Mouse (Mus musculus) MEL (cell line): ENCODE results near the gene Ccdc88b. TPM values are rescaled to one million over a fixed set of nuclear protein-coding genes. Genes with fewer than 3 reads are reported as not detected.

Experiments
- DNase-seq: peaks from one replicate; pipeline ENCODE4 v3.0.0; 2011; ENCODE audit warnings: low read depth, low spot score
- H3K27ac ChIP-seq: 2 replicates; pipeline ENCODE4 v1.5.1; 2012; ENCODE audit warnings: low read depth, mild to moderate bottlenecking, control low read depth, low read length, moderate library complexity; ENCODE audit not compliant: control insufficient read depth
- H3K27me3 ChIP-seq, 2 experiments: fragments of 150-350 bp in 1 of 2; sonication (generic) in 1 of 2; 2 replicates each; pipeline ENCODE4 v1.6.1; 2012; ENCODE audit warnings: low read length in 2 of 2, mild to moderate bottlenecking in 2 of 2, improper control_type of control experiment in 1 of 2, moderate library complexity in 1 of 2; ENCODE audit not compliant: insufficient read depth in 2 of 2, control insufficient read depth in 1 of 2
- H3K36me3 ChIP-seq, 2 experiments: 2 replicates each; pipeline ENCODE4 v1.6.1; 2012 to 2014; ENCODE audit warnings: low read length in 2 of 2, improper control_type of control experiment in 1 of 2, inconsistent platforms in 1 of 2, mild to moderate bottlenecking in 1 of 2; ENCODE audit not compliant: insufficient read depth in 2 of 2, control insufficient read depth in 1 of 2
- H3K4me1 ChIP-seq, 2 experiments: fragments of 150-350 bp in 1 of 2; sonication (generic) in 1 of 2; 2 replicates each; pipeline ENCODE4 v1.6.1; 2012; ENCODE audit warnings: low read length in 2 of 2, improper control_type of control experiment in 1 of 2, mild to moderate bottlenecking in 1 of 2; ENCODE audit not compliant: insufficient read depth in 2 of 2, control insufficient read depth in 1 of 2
- H3K4me3 ChIP-seq, 2 experiments: fragments of 150-350 bp in 1 of 2; sonication (generic) in 1 of 2; 2 replicates each; pipeline ENCODE4 v1.5.1; 2012; ENCODE audit warnings: low read depth in 2 of 2, low read length in 2 of 2, mild to moderate bottlenecking in 2 of 2, moderate library complexity in 2 of 2, control low read depth in 1 of 2, improper control_type of control experiment in 1 of 2; ENCODE audit not compliant: control insufficient read depth in 1 of 2, insufficient read depth in 1 of 2
- H3K79me2 ChIP-seq: 2 replicates; pipeline ENCODE4 v1.6.1; 2012; ENCODE audit warnings: mild to moderate bottlenecking, low read length, moderate library complexity; ENCODE audit not compliant: control insufficient read depth, poor library complexity, insufficient read depth
- H3K9ac ChIP-seq: 2 replicates; pipeline ENCODE4 v1.6.1; 2012; ENCODE audit warnings: low read depth, mild to moderate bottlenecking, control low read depth, low read length, moderate library complexity; ENCODE audit not compliant: control insufficient read depth, poor library complexity, severe bottlenecking
- H3K9me3 ChIP-seq: fragments of 150-350 bp; sonication (generic); replicated peaks from 2 replicates; pipeline ENCODE4 v1.6.1; 2012; ENCODE audit warnings: mild to moderate bottlenecking, low read length, improper control_type of control experiment, moderate library complexity; ENCODE audit not compliant: insufficient read depth
- BHLHE40 ChIP-seq: IDR thresholded peaks from 2 replicates; pipeline ENCODE4 v1.6.1; 2012; ENCODE audit warnings: low read depth, mild to moderate bottlenecking, inconsistent platforms, low read length, improper control_type of control experiment, borderline replicate concordance
- CHD2 ChIP-seq: IDR thresholded peaks from 2 replicates; pipeline ENCODE4 v1.6.1; 2011; ENCODE audit warnings: low read length, improper control_type of control experiment
- CTCF ChIP-seq, 3 experiments: IDR thresholded peaks in 2 of 3; conservative IDR thresholded peaks in 1 of 3; 2 replicates each; pipeline ENCODE4 v1.5.1; 2011 to 2012; ENCODE audit warnings: low read length in 3 of 3, low read depth in 2 of 3, mild to moderate bottlenecking in 2 of 3, improper control_type of control experiment in 1 of 3, inconsistent platforms in 1 of 3, mixed read lengths in 1 of 3, moderate library complexity in 1 of 3; ENCODE audit not compliant: control insufficient read depth in 1 of 3, insufficient read depth in 1 of 3, poor library complexity in 1 of 3, severe bottlenecking in 1 of 3
- E2F4 ChIP-seq: IDR thresholded peaks from 2 replicates; pipeline ENCODE4 v1.6.1; 2011; ENCODE audit warnings: low read depth, low read length, improper control_type of control experiment, borderline replicate concordance
- GABPA ChIP-seq: IDR thresholded peaks from 2 replicates; pipeline ENCODE4 v1.6.1; 2012; ENCODE audit warnings: low read depth, mild to moderate bottlenecking, inconsistent platforms, low read length, improper control_type of control experiment, moderate library complexity
- GATA1 ChIP-seq: IDR thresholded peaks from 2 replicates; pipeline ENCODE4 v1.6.1; 2011; ENCODE audit warnings: low read depth, low read length, improper control_type of control experiment
- HCFC1 ChIP-seq: IDR thresholded peaks from 2 replicates; pipeline ENCODE4 v1.6.1; 2012; ENCODE audit warnings: low read depth, mild to moderate bottlenecking, inconsistent platforms, low read length, improper control_type of control experiment, moderate library complexity
- JUND ChIP-seq: IDR thresholded peaks from 2 replicates; pipeline ENCODE4 v1.6.1; 2011; ENCODE audit warnings: low read depth, mild to moderate bottlenecking, improper control_type of control experiment, low read length
- KAT2A ChIP-seq: conservative IDR thresholded peaks from 2 replicates; pipeline ENCODE4 v1.6.1; 2012; ENCODE audit warnings: low read depth, low read length, improper control_type of control experiment, inconsistent platforms
- MAFK ChIP-seq: IDR thresholded peaks from 2 replicates; pipeline ENCODE4 v1.6.1; 2011; ENCODE audit warnings: low read depth, mild to moderate bottlenecking, low read length, improper control_type of control experiment, borderline replicate concordance
- MAX ChIP-seq: IDR thresholded peaks from 2 replicates; pipeline ENCODE4 v1.6.1; 2011; ENCODE audit warnings: low read length, improper control_type of control experiment
- MAZ ChIP-seq: IDR thresholded peaks from 2 replicates; pipeline ENCODE4 v1.6.1; 2012; ENCODE audit warnings: low read depth, mild to moderate bottlenecking, inconsistent platforms, low read length, improper control_type of control experiment
- MEF2A ChIP-seq: IDR thresholded peaks from 2 replicates; pipeline ENCODE4 v1.6.1; 2014; ENCODE audit warnings: low read depth, mild to moderate bottlenecking, inconsistent platforms, low read length, improper control_type of control experiment; ENCODE audit not compliant: poor library complexity, insufficient replicate concordance, severe bottlenecking; ENCODE audit errors: extremely low read depth
- MXI1 ChIP-seq: IDR thresholded peaks from 2 replicates; pipeline ENCODE4 v1.6.1; 2011; ENCODE audit warnings: mild to moderate bottlenecking, low read depth, low read length, improper control_type of control experiment
- MYB ChIP-seq: IDR thresholded peaks from 2 replicates; pipeline ENCODE4 v1.6.1; 2011; ENCODE audit warnings: mild to moderate bottlenecking, low read depth, low read length, improper control_type of control experiment
- MYC ChIP-seq: IDR thresholded peaks from 2 replicates; pipeline ENCODE4 v1.6.1; 2011; ENCODE audit warnings: low read depth, mild to moderate bottlenecking, low read length, improper control_type of control experiment, moderate library complexity
- NELFE ChIP-seq: IDR thresholded peaks from 2 replicates; pipeline ENCODE4 v1.6.1; 2011; ENCODE audit warnings: low read depth, low read length, improper control_type of control experiment
- NRF1 ChIP-seq: IDR thresholded peaks from 2 replicates; pipeline ENCODE4 v1.6.1; 2014; ENCODE audit warnings: low read depth, mild to moderate bottlenecking, inconsistent platforms, low read length, improper control_type of control experiment, moderate library complexity; ENCODE audit not compliant: poor library complexity, insufficient read depth, severe bottlenecking
- POLR2A ChIP-seq, 2 experiments: IDR thresholded peaks; 2 replicates each; pipeline ENCODE4 v1.6.1; 2011 to 2012; ENCODE audit warnings: low read length in 2 of 2, mild to moderate bottlenecking in 2 of 2, control low read depth in 1 of 2, improper control_type of control experiment in 1 of 2, low read depth in 1 of 2, moderate library complexity in 1 of 2; ENCODE audit not compliant: control insufficient read depth in 1 of 2, insufficient read depth in 1 of 2, poor library complexity in 1 of 2
- POLR2AphosphoS2 ChIP-seq: IDR thresholded peaks from 2 replicates; pipeline ENCODE4 v1.6.1; 2011; ENCODE audit warnings: low read length, improper control_type of control experiment
- RAD21 ChIP-seq: IDR thresholded peaks from 2 replicates; pipeline ENCODE4 v1.6.1; 2011; ENCODE audit warnings: mild to moderate bottlenecking, low read depth, low read length, improper control_type of control experiment
- SIN3A ChIP-seq: IDR thresholded peaks from 2 replicates; pipeline ENCODE4 v1.6.1; 2012; ENCODE audit warnings: low read length, improper control_type of control experiment, inconsistent platforms
- SMC3 ChIP-seq: IDR thresholded peaks from 2 replicates; pipeline ENCODE4 v1.6.1; 2011; ENCODE audit warnings: low read depth, low read length, improper control_type of control experiment
- TAL1 ChIP-seq: IDR thresholded peaks from 2 replicates; pipeline ENCODE4 v1.6.1; 2012; ENCODE audit warnings: mild to moderate bottlenecking, inconsistent platforms, low read length, moderate library complexity, mixed read lengths
- TBP ChIP-seq: IDR thresholded peaks from 2 replicates; pipeline ENCODE4 v1.8.0; 2011; ENCODE audit warnings: low read depth, low read length, improper control_type of control experiment
- TCF12 ChIP-seq: IDR thresholded peaks from 2 replicates; pipeline ENCODE4 v1.6.1; 2014; ENCODE audit warnings: low read depth, mild to moderate bottlenecking, inconsistent platforms, low read length, improper control_type of control experiment, moderate library complexity
- USF2 ChIP-seq, 2 experiments: IDR thresholded peaks; 2 replicates each; pipeline ENCODE4 v1.6.1; 2011 to 2012; ENCODE audit warnings: improper control_type of control experiment in 2 of 2, low read length in 2 of 2, borderline replicate concordance in 1 of 2, inconsistent platforms in 1 of 2, low read depth in 1 of 2, mild to moderate bottlenecking in 1 of 2; ENCODE audit not compliant: insufficient read depth in 1 of 2
- ZC3H11A ChIP-seq: IDR thresholded peaks from 2 replicates; pipeline ENCODE4 v1.6.1; 2012; ENCODE audit warnings: low read depth, mild to moderate bottlenecking, inconsistent platforms, low read length, improper control_type of control experiment
- ZKSCAN1 ChIP-seq: IDR thresholded peaks from 2 replicates; pipeline ENCODE4 v1.6.1; 2012; ENCODE audit warnings: low read depth, mild to moderate bottlenecking, inconsistent platforms, low read length, improper control_type of control experiment, moderate library complexity
- ZNF384 ChIP-seq: IDR thresholded peaks from 2 replicates; pipeline ENCODE4 v1.6.1; 2012; ENCODE audit warnings: low read depth, mild to moderate bottlenecking, inconsistent platforms, low read length, improper control_type of control experiment
- polyA plus RNA-seq, 2 experiments: library from polyadenylated mRNA; stranded (reverse) in 1 of 2; unstranded in 1 of 2; fragments of >175 nt in 1 of 2; fragments of >200 nt in 1 of 2; gene quantifications; 2 replicates each; pipeline versions ENCODE4 v1.2.1 to v1.2.4; 2012; ENCODE audit warnings: low replicate concordance in 2 of 2, low read depth in 1 of 2; ENCODE audit not compliant: insufficient read length in 2 of 2, insufficient read depth in 1 of 2, missing spikeins in 1 of 2
- total RNA-seq: library from RNA; depleted of rRNA; stranded (reverse); fragments of 300-350 nt; gene quantifications from 2 replicates; pipeline ENCODE4 v1.2.3, GENCODE M21; 2012

Ccdc88b gene
- total and polyA plus RNA-seq, 3 experiments = 32.4 to 59.8 TPM; not detected in 1

- Histone ChIP-seq H3K4me3 (peak overlapping the region; percentile 13 to 43; a peak in 2 of 4 replicates), H3K27ac (no peak overlapping the region), H3K79me2 (no peaks in the 10 kb centered on the region), H3K27me3 (no peaks in the 10 kb centered on the region), H3K4me1 (peaks cover 0 to 9% of the 10 kb centered on the region in 2 experiments; a peak in 2 of 4 replicates), H3K9ac (0 out of 2 replicates have a peak overlapping the region, but pooled peaks have one; percentile 8), H3K36me3 (peaks cover 0 to 5% of the 10 kb centered on the region in 2 experiments; a peak in 2 of 4 replicates), H3K9me3 (no peaks in the 10 kb centered on the region)
- peak; percentile 66 for DNase-seq
- TF ChIP-seq ZNF384 (no peak), SMC3 (peak; percentile 62), RAD21 (peak; percentile 50), CHD2 (no peak), CTCF (IDR thresholded peaks at IDR 0.05 in 2 of 3, conservative IDR thresholded peaks at IDR 0.05 in 1 of 3; ENCODE audit: control insufficient read depth in 1 of 3, insufficient read depth in 1 of 3, low read depth in 2 of 3, low read length in 3 of 3, poor library complexity in 1 of 3, severe bottlenecking in 1 of 3) (peak; percentile 47 to 65 (median 57); a peak in 5 of 6 replicates), ZC3H11A (0 out of 2 replicates have a peak, but pooled peaks have one; percentile 18), SIN3A (no peak)
Observed at GRCm38 (mm10) chr19:6871574-6872271, 13.7 kb upstream of the Ccdc88b start.

GRCm38 (mm10) chr19:6869355-6869754 is 11.3 kb upstream of the Ccdc88b start:
- peak overlapping the region; percentile 69 to 92 for H3K4me3 ChIP-seq
- H3K79me2 ChIP-seq = no peaks in the 10 kb centered on the region
- H3K9ac ChIP-seq = peak overlapping the region; percentile 80
- peak overlapping the region; percentile 80 for H3K27ac ChIP-seq
- no peaks in the 10 kb centered on the region for H3K9me3 ChIP-seq
- DNase-seq = peak; percentile 84
- H3K36me3 ChIP-seq = peaks cover 0 to 5% of the 10 kb centered on the region in 2 experiments; a peak in 2 of 4 replicates
- peaks cover 0 to 9% of the 10 kb centered on the region in 2 experiments; a peak in 2 of 4 replicates for H3K4me1 ChIP-seq
- H3K27me3 ChIP-seq = no peaks in the 10 kb centered on the region
- TF ChIP-seq BHLHE40 = 0 out of 2 replicates have a peak, but pooled peaks have one; percentile 24
- TF ChIP-seq USF2 (IDR thresholded peaks at IDR 0.05; ENCODE audit: borderline replicate concordance in 1 of 2, insufficient read depth in 1 of 2, low read depth in 1 of 2, low read length in 2 of 2) = no peak
- peak; percentile 71; the same call in 1 of the 2 replicates for TF ChIP-seq MYC
- no peak for TF ChIP-seq GABPA
- TF ChIP-seq TCF12 = 0 out of 2 replicates have a peak, but pooled peaks have one; percentile 44
- peak; percentile 41 for TF ChIP-seq NELFE
- no peak for TF ChIP-seq E2F4
- TF ChIP-seq TBP = 0 out of 2 replicates have a peak, but pooled peaks have one; percentile 32
- TF ChIP-seq TAL1 = no peak
- peak; percentile 83 for TF ChIP-seq MXI1
- TF ChIP-seq MAX = peak; percentile 66; the same call in 1 of the 2 replicates
- TF ChIP-seq POLR2A (IDR thresholded peaks at IDR 0.05; ENCODE audit: control insufficient read depth in 1 of 2, insufficient read depth in 1 of 2, low read depth in 1 of 2, low read length in 2 of 2, poor library complexity in 1 of 2) = peak in 1 of 2 experiments; percentile 51; a peak in 2 of 4 replicates
- TF ChIP-seq KAT2A = 0 out of 2 replicates have a peak, but pooled peaks have one; percentile 20
- no peak for TF ChIP-seq CHD2
- TF ChIP-seq GATA1 = 0 out of 2 replicates have a peak, but pooled peaks have one; percentile 2
- TF ChIP-seq HCFC1 = peak; percentile 70
- no peak for TF ChIP-seq RAD21
- no peak for TF ChIP-seq POLR2AphosphoS2
- no peak for TF ChIP-seq MAFK
- no peak for TF ChIP-seq MAZ
- no peak for TF ChIP-seq NRF1
- TF ChIP-seq JUND = no peak
- no peak for TF ChIP-seq ZKSCAN1
- TF ChIP-seq MEF2A = no peak
- TF ChIP-seq SMC3 = no peak
- no peak for TF ChIP-seq MYB
